Mouse (Mus musculus) brain, embryonic 14.5 days (tissue): Measurements from ENCODE around the gene Snx19.

ENCODE experiments used
- CTCF ChIP-seq: fragments of 200-500 bp; IDR thresholded peaks from 2 replicates; pipeline ENCODE4 v1.5.1; 2012; ENCODE audit warnings: inconsistent platforms, mild to moderate bottlenecking, moderate library complexity, borderline replicate concordance; ENCODE audit not compliant: insufficient read depth, insufficient read length; ENCODE audit errors: extremely low read depth
- POLR2A ChIP-seq: fragments of 200-500 bp; IDR thresholded peaks from 2 replicates; pipeline ENCODE4 v1.6.1; 2012; ENCODE audit warnings: mild to moderate bottlenecking, inconsistent platforms, borderline replicate concordance; ENCODE audit not compliant: poor library complexity, insufficient read depth, insufficient read length, severe bottlenecking; ENCODE audit errors: extremely low read depth

DNA sequence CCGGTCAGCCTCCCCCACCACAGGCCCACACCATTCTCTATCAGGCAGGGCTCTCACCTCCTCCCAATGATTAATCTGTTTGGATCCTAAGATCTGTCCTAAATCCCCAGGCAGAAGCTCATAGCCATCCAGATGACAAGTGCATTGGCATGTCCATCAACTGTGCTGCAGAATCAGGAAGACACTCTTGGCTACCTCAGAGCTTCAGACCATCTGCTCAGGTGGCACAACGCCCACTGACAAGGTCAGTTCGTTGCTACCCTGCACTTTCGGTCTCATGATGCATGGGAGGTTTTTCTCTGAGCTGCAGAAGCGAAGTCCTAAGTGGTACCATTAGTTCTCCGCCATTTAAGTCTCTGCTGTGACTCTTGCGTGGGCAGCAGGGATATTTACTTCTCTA is 1.7 kb upstream of the Snx19 start:
- TF ChIP-seq CTCF (no peak), POLR2A (no peak)
